Mouse (Mus musculus): ENCODE results near the gene Sgsm1. TPM values are rescaled to one million over a fixed set of nuclear protein-coding genes. Genes with fewer than 3 reads are reported as not detected.
"Not testable (repeated sequence)": the region's sequence is repeated elsewhere in the genome, so short reads cannot be mapped to it uniquely, and the experiment has no call there.

Sgsm1 gene
- polyA plus RNA-seq, 1 experiment from 2014 or later, result 6.1 TPM

- Histone ChIP-seq H3K4me2 (replicated peaks; ENCODE audit: low read depth, low read length) (no peak overlapping the region), H3K4me3 (ENCODE audit: low read length) (no peak overlapping the region), H3K4me1 (ENCODE audit: insufficient read depth, low read length) (peaks cover 17% of the 10 kb centered on the region; the same call in 1 of the 2 replicates), H3K27ac (ENCODE audit: low read length) (no peak overlapping the region), H3K9ac (replicated peaks; ENCODE audit: low read length) (no peak overlapping the region), H3K36me3 (ENCODE audit: insufficient read depth, low read length) (no peaks in the 10 kb centered on the region), H3K27me3 (ENCODE audit: insufficient read depth, low read length) (peaks cover 52% of the 10 kb centered on the region), H3K9me3 (ENCODE audit: low read length) (no peaks in the 10 kb centered on the region)
- no peak for ATAC-seq (ENCODE audit: low FRiP score, low TSS enrichment)
- WGBS, result 39% methylated on average over 12 of the region's 12 CpGs
Observed at GRCm38 (mm10) chr5:113347593-113347992, 37.0 kb upstream of the Sgsm1 start.

- not testable (repeated sequence) for ATAC-seq (ENCODE audit: low FRiP score, low TSS enrichment); H3K27ac ChIP-seq (ENCODE audit: low read length); H3K4me2 ChIP-seq (replicated peaks; ENCODE audit: low read depth, low read length); H3K9me3 ChIP-seq (ENCODE audit: low read length); H3K4me1 ChIP-seq (ENCODE audit: insufficient read depth, low read length); H3K9ac ChIP-seq (replicated peaks; ENCODE audit: low read length); H3K4me3 ChIP-seq (ENCODE audit: low read length); H3K36me3 ChIP-seq (ENCODE audit: insufficient read depth, low read length)
- WGBS, result 44% methylated on average over 6 of the region's 6 CpGs
- peaks cover 55% of the 10 kb centered on the region for H3K27me3 ChIP-seq (ENCODE audit: insufficient read depth, low read length)
Observed at GRCm38 (mm10) chr5:113346651-113347050, 36.1 kb upstream of the Sgsm1 start.

DNA sequence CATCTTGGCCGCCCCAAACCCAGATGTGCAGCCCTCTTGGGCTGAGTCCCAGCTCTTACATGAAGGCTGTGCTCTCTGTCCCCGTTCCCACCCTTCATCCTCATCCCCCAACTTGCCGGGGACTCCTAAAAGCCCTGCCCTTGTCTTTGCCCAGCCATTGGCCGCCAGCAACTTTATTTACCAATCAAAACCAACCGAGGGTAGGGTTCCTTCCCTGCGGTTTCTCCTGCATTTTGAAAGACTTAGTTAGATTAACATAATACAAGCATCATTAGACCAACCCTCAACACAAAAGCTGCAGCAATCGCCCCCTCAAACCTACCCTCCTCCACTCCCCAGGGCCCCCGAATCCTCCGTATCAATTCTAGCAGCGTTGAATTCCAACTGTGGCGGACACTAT lies 35.2 kb upstream of the Sgsm1 start:
- Histone ChIP-seq H3K9ac (replicated peaks; ENCODE audit: low read length) (no peak overlapping the region), H3K9me3 (ENCODE audit: low read length) (no peaks in the 10 kb centered on the region), H3K4me2 (replicated peaks; ENCODE audit: low read depth, low read length) (no peak overlapping the region), H3K27ac (ENCODE audit: low read length) (no peak overlapping the region), H3K4me3 (ENCODE audit: low read length) (no peak overlapping the region), H3K36me3 (ENCODE audit: insufficient read depth, low read length) (no peaks in the 10 kb centered on the region), H3K27me3 (ENCODE audit: insufficient read depth, low read length) (peaks cover 57% of the 10 kb centered on the region), H3K4me1 (ENCODE audit: insufficient read depth, low read length) (0 out of 2 replicates have a peak, but pooled peaks cover 9% of the 10 kb centered on the region)
- 11% methylated on average over 11 of the region's 11 CpGs for WGBS
- ATAC-seq (ENCODE audit: low FRiP score, low TSS enrichment), result no peak

DNA sequence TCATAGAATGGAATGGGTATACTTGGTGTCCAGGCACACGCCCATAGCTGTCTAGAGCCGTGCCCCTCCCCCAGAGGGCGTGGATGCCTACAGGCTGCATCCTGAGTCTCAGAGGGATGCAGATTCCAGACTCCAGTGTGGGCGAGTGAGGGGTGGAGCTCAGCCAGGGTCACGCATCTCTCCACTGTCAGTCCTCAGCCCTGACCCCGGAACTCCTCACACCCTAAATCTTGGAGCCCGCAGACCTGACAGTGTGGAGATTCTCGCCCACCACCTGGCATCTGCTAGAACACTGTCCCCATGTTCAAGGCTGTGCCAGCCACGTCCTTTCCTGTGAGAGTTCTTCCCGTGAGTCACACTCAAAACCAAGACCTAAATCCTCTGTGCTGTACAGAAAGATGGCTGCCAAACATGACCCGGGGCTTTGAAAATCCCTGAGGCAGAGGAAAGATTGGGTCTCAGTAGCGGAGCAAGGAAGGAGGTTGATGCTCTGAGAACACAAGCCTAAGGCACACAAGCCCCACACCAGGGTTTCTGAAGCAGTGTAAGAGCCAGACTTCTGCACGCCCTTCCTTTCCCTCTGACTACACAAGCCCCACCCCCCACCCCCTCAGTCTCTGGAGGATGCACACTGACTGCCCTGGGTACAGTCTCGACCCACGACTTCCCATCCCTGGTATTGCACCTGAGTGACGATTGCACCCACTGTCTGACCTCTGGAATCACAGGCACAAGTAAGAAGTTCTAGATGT lies 34.2 kb upstream of the Sgsm1 start:
- Histone ChIP-seq H3K4me2 (replicated peaks; ENCODE audit: low read depth, low read length) (no peak overlapping the region), H3K9me3 (ENCODE audit: low read length) (no peaks in the 10 kb centered on the region), H3K27ac (ENCODE audit: low read length) (no peak overlapping the region), H3K9ac (replicated peaks; ENCODE audit: low read length) (no peak overlapping the region), H3K4me1 (ENCODE audit: insufficient read depth, low read length) (0 out of 2 replicates have a peak, but pooled peaks cover 9% of the 10 kb centered on the region), H3K4me3 (ENCODE audit: low read length) (no peak overlapping the region), H3K36me3 (ENCODE audit: insufficient read depth, low read length) (no peaks in the 10 kb centered on the region), H3K27me3 (ENCODE audit: insufficient read depth, low read length) (peaks cover 57% of the 10 kb centered on the region)
- ATAC-seq (ENCODE audit: low FRiP score, low TSS enrichment), result no peak
- WGBS, result 21% methylated on average over 16 of the region's 16 CpGs

- Histone ChIP-seq H3K36me3 (ENCODE audit: insufficient read depth, low read length) (no peaks in the 10 kb centered on the region), H3K4me1 (ENCODE audit: insufficient read depth, low read length) (peaks cover 20% of the 10 kb centered on the region), H3K4me3 (ENCODE audit: low read length) (no peak overlapping the region; the same call in 1 of the 2 replicates), H3K4me2 (replicated peaks; ENCODE audit: low read depth, low read length) (no peak overlapping the region; the same call in 1 of the 2 replicates), H3K9me3 (ENCODE audit: low read length) (peaks cover 3% of the 10 kb centered on the region; the same call in 1 of the 2 replicates), H3K27me3 (ENCODE audit: insufficient read depth, low read length) (peaks cover 57% of the 10 kb centered on the region), H3K27ac (ENCODE audit: low read length) (no peak overlapping the region), H3K9ac (replicated peaks; ENCODE audit: low read length) (no peak overlapping the region)
- WGBS, result 33% methylated on average over 9 of the region's 9 CpGs
- ATAC-seq (ENCODE audit: low FRiP score, low TSS enrichment), result no peak
Observed at GRCm38 (mm10) chr5:113336281-113336680, 25.7 kb upstream of the Sgsm1 start.

DNA sequence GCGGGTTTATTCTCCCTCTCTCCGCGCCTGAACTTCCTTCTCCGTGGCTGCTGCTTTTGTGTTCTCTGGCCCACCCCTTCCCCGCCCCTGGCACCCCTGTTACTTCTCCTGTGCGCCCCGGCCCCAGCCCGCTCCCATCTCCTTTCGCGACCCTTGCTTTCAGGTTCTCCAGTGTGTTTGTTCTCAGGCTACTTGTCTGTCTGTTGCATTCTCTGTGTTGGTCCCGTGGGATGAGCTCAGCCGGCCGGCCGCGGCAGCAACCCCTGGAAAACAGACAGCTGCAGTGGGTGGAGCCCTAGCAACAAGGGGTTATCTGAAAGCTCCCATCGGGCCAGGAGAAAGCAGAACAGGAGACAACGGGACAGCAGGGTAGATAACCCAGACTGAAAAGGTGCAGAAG lies 25.1 kb upstream of the Sgsm1 start:
- no peak for ATAC-seq (ENCODE audit: low FRiP score, low TSS enrichment)
- H3K9me3 ChIP-seq (ENCODE audit: low read length), result peaks cover 5% of the 10 kb centered on the region; the same call in 1 of the 2 replicates
- H3K4me2 ChIP-seq (replicated peaks; ENCODE audit: low read depth, low read length), result peak overlapping the region; percentile 52
- H3K36me3 ChIP-seq (ENCODE audit: insufficient read depth, low read length), result no peaks in the 10 kb centered on the region
- H3K27me3 ChIP-seq (ENCODE audit: insufficient read depth, low read length), result peaks cover 57% of the 10 kb centered on the region
- H3K27ac ChIP-seq (ENCODE audit: low read length), result no peak overlapping the region
- H3K4me3 ChIP-seq (ENCODE audit: low read length), result peak overlapping the region; percentile 36
- 0 out of 2 replicates have a peak overlapping the region, but pooled peaks have one; percentile 16 for H3K9ac ChIP-seq (replicated peaks; ENCODE audit: low read length)
- WGBS, result 2% methylated on average over 17 of the region's 17 CpGs
- H3K4me1 ChIP-seq (ENCODE audit: insufficient read depth, low read length), result peaks cover 20% of the 10 kb centered on the region

DNA sequence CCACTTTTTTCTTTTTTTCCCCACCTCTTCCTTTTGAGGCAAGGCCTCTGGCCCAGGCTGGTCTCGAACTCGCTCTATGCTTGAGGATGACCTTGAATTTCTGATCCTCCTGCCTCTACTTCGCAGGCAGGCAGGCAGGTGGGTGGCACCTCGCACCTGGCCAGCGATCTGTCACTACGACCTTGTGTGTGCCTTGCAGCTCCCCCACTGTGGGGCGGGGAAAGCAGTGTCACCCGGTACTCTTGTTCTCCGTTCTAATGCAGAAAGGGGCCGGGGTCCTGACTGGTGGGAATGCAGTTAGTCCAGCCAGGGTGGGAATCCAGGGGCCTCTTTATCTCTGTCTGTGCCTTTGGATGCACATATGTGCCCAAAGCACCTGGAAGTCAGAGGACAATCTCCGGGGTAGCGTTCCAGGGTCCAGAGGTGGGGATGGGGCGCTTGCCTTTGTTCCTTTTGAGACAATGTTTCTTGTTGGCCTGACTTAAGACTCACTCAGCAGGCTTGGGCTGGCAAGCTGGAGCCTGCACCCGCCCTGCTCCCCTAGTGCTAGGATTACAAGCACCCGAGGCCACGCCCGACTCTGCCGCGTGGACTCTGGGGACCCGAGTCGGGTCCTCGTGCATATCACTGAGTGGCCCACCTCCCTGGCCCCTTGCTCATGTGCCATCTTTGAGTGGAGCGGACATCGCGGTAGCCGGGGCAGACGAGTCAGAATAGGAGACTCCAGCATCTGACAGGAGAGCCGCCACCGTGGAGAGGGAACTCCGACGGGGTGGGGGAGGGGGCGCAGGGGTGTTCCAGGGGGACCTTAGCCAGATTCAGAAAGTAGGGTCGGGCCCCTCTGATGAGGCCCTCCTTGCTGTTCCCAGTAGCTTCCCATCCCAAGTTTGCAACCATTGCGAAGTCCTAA lies 24.3 kb upstream of the Sgsm1 start:
- peaks cover 20% of the 10 kb centered on the region for H3K4me1 ChIP-seq (ENCODE audit: insufficient read depth, low read length)
- ATAC-seq (ENCODE audit: low FRiP score, low TSS enrichment), result no peak
- no peak overlapping the region for H3K27ac ChIP-seq (ENCODE audit: low read length)
- H3K9me3 ChIP-seq (ENCODE audit: low read length), result peaks cover 5% of the 10 kb centered on the region; the same call in 1 of the 2 replicates
- H3K9ac ChIP-seq (replicated peaks; ENCODE audit: low read length), result no peak overlapping the region
- peaks cover 57% of the 10 kb centered on the region for H3K27me3 ChIP-seq (ENCODE audit: insufficient read depth, low read length)
- H3K4me2 ChIP-seq (replicated peaks; ENCODE audit: low read depth, low read length), result peak overlapping the region; percentile 52
- H3K36me3 ChIP-seq (ENCODE audit: insufficient read depth, low read length), result no peaks in the 10 kb centered on the region
- WGBS, result 7% methylated on average over 34 of the region's 34 CpGs
- H3K4me3 ChIP-seq (ENCODE audit: low read length), result peak overlapping the region; percentile 36

DNA sequence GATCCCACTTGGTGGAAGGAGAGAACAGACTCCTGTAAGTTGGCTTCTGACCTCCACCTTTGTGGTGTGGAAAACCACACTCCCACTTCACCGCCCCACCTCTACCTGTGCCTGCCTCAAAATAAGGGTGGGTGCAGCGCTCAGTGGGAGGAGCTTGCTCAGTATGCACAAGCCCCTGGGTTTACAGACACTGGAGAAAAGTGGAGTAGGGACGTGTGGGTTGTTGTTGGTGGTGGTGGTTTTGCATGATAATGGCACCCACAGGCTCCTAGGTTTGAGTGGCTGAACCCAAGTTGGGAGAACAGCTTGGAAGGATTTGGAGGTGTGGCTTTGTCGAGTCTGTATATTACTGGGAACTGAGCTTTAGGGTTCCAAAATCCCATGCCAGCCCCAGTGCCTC lies 22.3 kb upstream of the Sgsm1 start:
- Histone ChIP-seq H3K36me3 (ENCODE audit: insufficient read depth, low read length) (no peaks in the 10 kb centered on the region), H3K4me1 (ENCODE audit: insufficient read depth, low read length) (peaks cover 20% of the 10 kb centered on the region), H3K27ac (ENCODE audit: low read length) (no peak overlapping the region), H3K4me2 (replicated peaks; ENCODE audit: low read depth, low read length) (no peak overlapping the region), H3K9me3 (ENCODE audit: low read length) (peaks cover 17% of the 10 kb centered on the region), H3K9ac (replicated peaks; ENCODE audit: low read length) (no peak overlapping the region), H3K27me3 (ENCODE audit: insufficient read depth, low read length) (peaks cover 44% of the 10 kb centered on the region), H3K4me3 (ENCODE audit: low read length) (no peak overlapping the region)
- 57% methylated on average over 4 of the region's 4 CpGs for WGBS
- ATAC-seq (ENCODE audit: low FRiP score, low TSS enrichment), result no peak

DNA sequence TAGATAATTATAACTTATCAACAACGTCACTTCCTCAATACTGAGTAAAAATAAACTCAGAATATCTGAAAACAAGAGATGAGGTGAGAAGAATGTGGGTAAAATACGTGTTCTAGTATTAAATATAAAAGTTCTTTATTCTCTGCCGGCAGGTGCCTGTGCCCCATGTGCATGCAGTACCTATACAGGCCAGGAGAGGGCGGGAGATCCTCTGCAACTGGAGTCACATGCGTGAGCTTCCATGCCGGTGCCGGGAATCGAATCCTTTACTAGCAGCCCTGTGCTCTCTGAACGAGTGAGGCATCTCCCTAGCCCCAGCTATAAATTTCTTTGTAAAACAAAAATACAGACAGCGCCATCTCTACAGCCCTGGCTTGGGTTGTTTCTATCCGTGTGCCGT lies 21.7 kb upstream of the Sgsm1 start:
- WGBS, result 40% methylated on average over 12 of the region's 12 CpGs
- peaks cover 17% of the 10 kb centered on the region for H3K9me3 ChIP-seq (ENCODE audit: low read length)
- peaks cover 44% of the 10 kb centered on the region for H3K27me3 ChIP-seq (ENCODE audit: insufficient read depth, low read length)
- no peak overlapping the region for H3K27ac ChIP-seq (ENCODE audit: low read length)
- peaks cover 20% of the 10 kb centered on the region for H3K4me1 ChIP-seq (ENCODE audit: insufficient read depth, low read length)
- H3K9ac ChIP-seq (replicated peaks; ENCODE audit: low read length), result no peak overlapping the region
- no peak for ATAC-seq (ENCODE audit: low FRiP score, low TSS enrichment)
- no peak overlapping the region for H3K4me3 ChIP-seq (ENCODE audit: low read length)
- H3K4me2 ChIP-seq (replicated peaks; ENCODE audit: low read depth, low read length), result no peak overlapping the region
- H3K36me3 ChIP-seq (ENCODE audit: insufficient read depth, low read length), result no peaks in the 10 kb centered on the region

Measured in kidney, embryonic 16.5 days (tissue).